Mouse (Mus musculus) intestine, postnatal 0 days (tissue): Measurements from ENCODE around the gene Il6ra. TPM values are rescaled to one million over a fixed set of nuclear protein-coding genes. Genes with fewer than 3 reads are reported as not detected.
A peak's percentile ranks its signal among the peaks of the same experiment; 100 is the strongest.

Experiments
- ATAC-seq: fragments of 200-750 bp; cut with Nextera tagmentation; 2 replicates; pipeline ENCODE4 v1.8.0; 2017; ENCODE audit warnings: mild to moderate bottlenecking, moderate TSS enrichment, moderate library complexity
- H3K27ac ChIP-seq: fragments of 300-500 bp; sonication (generic); 2 replicates; pipeline ENCODE4 v1.5.1; 2014; ENCODE audit warnings: mild to moderate bottlenecking, low read depth, low read length, moderate library complexity
- H3K27me3 ChIP-seq: fragments of 300-500 bp; sonication (generic); replicated peaks from 2 replicates; pipeline ENCODE4 v1.6.1; 2014; ENCODE audit warnings: low read length, mixed read lengths; ENCODE audit not compliant: control insufficient read depth, insufficient read depth
- H3K36me3 ChIP-seq: fragments of 300-500 bp; sonication (generic); 2 replicates; pipeline ENCODE4 v1.6.1; 2014; ENCODE audit warnings: mild to moderate bottlenecking, moderate library complexity; ENCODE audit not compliant: control insufficient read depth, insufficient read depth
- H3K4me1 ChIP-seq: fragments of 300-500 bp; sonication (generic); replicated peaks from 2 replicates; pipeline ENCODE4 v1.6.1; 2014; ENCODE audit warnings: antibody characterized with exemption, low read length, mixed read lengths; ENCODE audit not compliant: control insufficient read depth, insufficient read depth
- H3K4me2 ChIP-seq: fragments of 300-500 bp; sonication (generic); replicated peaks from 2 replicates; pipeline ENCODE4 v1.6.1; 2014; ENCODE audit warnings: low read depth, mild to moderate bottlenecking, moderate library complexity
- H3K4me3 ChIP-seq: fragments of 300-500 bp; sonication (generic); 2 replicates; pipeline ENCODE4 v1.5.1; 2014; ENCODE audit warnings: low read depth, low read length
- H3K9ac ChIP-seq: fragments of 300-500 bp; sonication (generic); 2 replicates; pipeline ENCODE4 v1.6.1; 2014; ENCODE audit warnings: mild to moderate bottlenecking, low read depth, low read length
- H3K9me3 ChIP-seq: fragments of 300-500 bp; sonication (generic); 2 replicates; pipeline ENCODE4 v1.6.1; 2016; ENCODE audit warnings: mixed run types; ENCODE audit not compliant: control insufficient read depth
- CTCF ChIP-seq: sonication (generic); IDR thresholded peaks from 2 replicates; pipeline ENCODE4 v1.5.1; 2016; ENCODE audit warnings: low read depth, mild to moderate bottlenecking, control low read depth, antibody characterized with exemption, moderate library complexity
- WGBS: fragments of 180-500 bp; shearing (Covaris S2); extraction: QIAGEN DNeasy Blood & Tissue Kit; methylation state at CpG from one replicate; pipeline ENCODE4 v1.1.7; 2014; 5-methylcytosine and 5-hydroxymethylcytosine counted together
- polyA plus RNA-seq: library from polyadenylated mRNA; unstranded; fragments of >200 nt; fragmentation: Nextera tagmentation; extraction: Ambion mirVana; gene quantifications from 2 replicates; pipeline ENCODE4 v1.2.1, GENCODE M21; 2015

Gene Il6ra
- polyA plus RNA-seq, 1 experiment from 2014 or later, result 2.8 TPM

DNA sequence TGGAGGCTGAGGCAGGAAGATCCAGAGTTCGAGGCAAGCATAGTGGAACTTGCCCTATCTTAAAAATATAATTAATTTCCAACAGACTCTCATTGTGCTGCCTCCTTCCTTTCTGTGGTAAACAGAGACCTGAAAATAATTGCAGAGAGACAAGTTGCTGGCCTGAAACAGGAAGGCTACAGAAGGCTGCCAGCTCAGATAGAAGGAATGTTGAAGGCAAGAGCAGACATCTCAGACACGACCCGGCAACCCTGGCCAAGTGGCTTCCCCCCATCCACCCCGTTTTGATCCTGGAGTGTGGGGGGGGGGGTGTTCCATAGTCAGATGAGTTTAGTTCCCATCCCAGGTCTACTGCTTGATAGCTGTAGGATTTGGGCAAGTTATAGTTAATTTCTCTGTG, 1.7 kb upstream of the Il6ra start:
- no peaks in the 10 kb centered on the region for H3K9me3 ChIP-seq
- TF ChIP-seq CTCF, result no peak
- no peak overlapping the region for H3K27ac ChIP-seq
- no peak overlapping the region for H3K9ac ChIP-seq
- 0 out of 2 replicates have a peak, but pooled peaks cover 4% of the 10 kb centered on the region for H3K27me3 ChIP-seq
- WGBS, result 65% methylated on average over 4 of the region's 4 CpGs
- no peaks in the 10 kb centered on the region for H3K36me3 ChIP-seq
- H3K4me3 ChIP-seq, result no peak overlapping the region
- ATAC-seq, result no peak
- no peak overlapping the region for H3K4me2 ChIP-seq
- 0 out of 2 replicates have a peak, but pooled peaks cover 5% of the 10 kb centered on the region for H3K4me1 ChIP-seq

DNA sequence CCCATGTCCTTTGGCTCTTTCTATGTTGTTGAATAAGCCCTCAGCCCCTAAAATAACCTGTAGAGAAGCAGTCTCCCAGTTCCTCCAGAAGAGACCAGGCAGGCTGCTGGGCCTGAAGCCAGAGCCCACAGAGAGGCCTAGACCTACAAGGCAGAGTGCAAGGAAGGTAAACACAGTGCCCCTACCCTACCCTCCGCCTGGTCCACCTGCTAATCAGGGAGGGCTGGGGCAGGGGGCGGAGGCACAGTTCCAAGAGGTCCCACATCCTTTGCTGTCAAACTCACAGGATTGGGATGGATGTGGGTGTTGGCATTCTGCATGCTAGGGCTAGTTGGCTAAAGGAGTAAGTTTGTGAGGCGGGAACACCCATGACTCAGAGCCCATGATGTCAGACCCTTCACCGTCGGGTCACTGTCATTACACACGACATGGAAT, 871 bp downstream of the Il6ra start:
- Histone ChIP-seq H3K4me3 (peak overlapping the region; percentile 52), H3K4me2 (peak overlapping the region; percentile 87), H3K27ac (no peak overlapping the region), H3K9me3 (no peaks in the 10 kb centered on the region), H3K9ac (no peak overlapping the region), H3K36me3 (no peaks in the 10 kb centered on the region), H3K4me1 (0 out of 2 replicates have a peak, but pooled peaks cover 5% of the 10 kb centered on the region), H3K27me3 (0 out of 2 replicates have a peak, but pooled peaks cover 4% of the 10 kb centered on the region)
- TF ChIP-seq CTCF, result no peak
- 31% methylated on average over 6 of the region's 6 CpGs for WGBS
- 0 out of 2 replicates have a peak, but pooled peaks have one; percentile 7 for ATAC-seq

DNA sequence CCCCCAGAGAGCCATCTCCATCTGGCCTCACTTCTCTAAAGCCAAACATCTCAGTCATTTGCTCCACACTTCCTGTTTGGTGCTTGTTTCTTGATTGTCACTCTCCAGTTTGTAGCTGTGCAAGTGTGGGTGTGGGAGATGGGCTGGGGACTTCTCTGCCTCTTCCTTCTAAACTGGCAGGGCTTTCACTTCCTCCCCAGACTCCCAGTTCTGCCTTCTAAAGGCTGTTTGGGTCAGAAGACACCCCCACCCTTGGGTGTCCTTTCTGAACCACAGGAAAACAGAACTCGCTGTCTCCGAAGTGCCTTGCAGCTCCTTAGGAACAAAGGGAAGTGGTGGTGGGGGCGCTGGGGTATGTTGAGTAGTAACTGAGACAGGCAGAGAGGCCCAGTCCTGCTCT, 1.8 kb downstream of the Il6ra start:
- Histone ChIP-seq H3K36me3 (no peaks in the 10 kb centered on the region), H3K9ac (no peak overlapping the region), H3K4me1 (0 out of 2 replicates have a peak, but pooled peaks cover 5% of the 10 kb centered on the region), H3K4me3 (no peak overlapping the region), H3K27me3 (0 out of 2 replicates have a peak, but pooled peaks cover 4% of the 10 kb centered on the region), H3K27ac (no peak overlapping the region), H3K4me2 (no peak overlapping the region), H3K9me3 (no peaks in the 10 kb centered on the region)
- no peak for ATAC-seq
- 76% methylated on average over 3 of the region's 3 CpGs for WGBS
- no peak for TF ChIP-seq CTCF

DNA sequence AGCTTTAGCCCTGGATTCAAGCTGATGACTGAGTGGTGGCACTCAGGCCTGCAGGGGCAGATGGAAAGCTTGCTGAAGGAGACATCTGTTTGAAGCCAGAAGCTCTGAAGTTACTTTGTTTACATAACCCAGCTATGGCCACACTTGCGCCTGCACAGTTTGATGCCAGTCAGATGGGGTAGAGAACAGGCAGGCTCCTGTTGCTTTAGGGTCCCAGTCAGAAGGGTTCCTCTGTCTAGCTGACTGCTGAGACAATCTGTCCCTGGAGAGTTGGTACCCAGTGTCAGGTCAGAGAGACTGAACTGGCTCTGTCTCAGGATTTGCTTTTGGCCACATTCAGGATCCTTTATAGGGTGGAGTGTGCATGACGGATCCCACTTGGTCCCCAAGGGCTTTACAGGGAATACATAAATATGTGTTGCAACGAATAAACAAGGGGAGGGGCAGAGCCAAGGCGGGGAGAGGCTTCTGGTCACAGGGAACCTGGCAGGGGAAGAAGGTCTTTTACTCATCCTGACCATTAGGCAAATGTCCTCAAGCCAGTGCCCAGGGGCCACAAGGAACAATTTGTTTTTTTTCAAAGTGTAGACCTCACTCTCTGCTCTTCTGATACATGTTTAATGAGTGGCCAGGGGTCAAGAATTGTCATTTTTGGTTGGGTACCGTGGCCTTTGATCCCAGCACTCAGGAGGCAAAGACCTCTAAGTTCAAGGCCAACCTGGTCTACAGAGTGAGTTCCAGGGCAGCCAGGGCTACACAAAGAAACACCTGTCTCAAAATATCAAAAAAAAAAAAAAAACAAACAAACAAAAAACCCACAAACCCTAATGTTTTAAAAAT, 3.1 kb downstream of the Il6ra start:
- TF ChIP-seq CTCF, result no peak
- H3K9ac ChIP-seq, result no peak overlapping the region

DNA sequence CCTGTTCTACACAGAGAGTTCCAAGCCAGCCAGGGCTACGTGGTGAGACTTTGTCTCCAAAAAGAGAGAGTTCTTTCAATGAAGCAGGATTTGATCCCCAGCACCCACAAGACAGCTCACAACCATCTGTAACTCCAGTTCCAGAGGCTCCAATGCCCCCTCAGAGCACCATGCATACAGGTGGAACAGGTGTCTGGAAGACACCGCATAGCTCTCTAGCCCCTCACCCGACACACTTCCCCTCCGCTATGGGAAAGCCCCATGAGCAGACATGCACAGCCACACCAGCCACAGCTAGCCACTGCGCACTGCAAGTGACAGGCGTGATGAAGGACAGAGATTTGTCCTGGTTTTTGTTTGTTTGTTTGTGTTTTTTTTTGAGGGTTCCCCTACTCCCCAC, 4.2 kb downstream of the Il6ra start:
- Histone ChIP-seq H3K4me1 (0 out of 2 replicates have a peak, but pooled peaks cover 5% of the 10 kb centered on the region), H3K27me3 (0 out of 2 replicates have a peak, but pooled peaks cover 4% of the 10 kb centered on the region), H3K36me3 (no peaks in the 10 kb centered on the region), H3K4me3 (no peak overlapping the region), H3K4me2 (no peak overlapping the region), H3K27ac (no peak overlapping the region), H3K9ac (no peak overlapping the region), H3K9me3 (no peaks in the 10 kb centered on the region)
- ATAC-seq, result no peak
- TF ChIP-seq CTCF, result no peak
- 76% methylated on average over 6 of the region's 6 CpGs for WGBS

More for the DNA sequence above, 3.1 kb downstream of the Il6ra start:
- H3K4me3 ChIP-seq, result no peak overlapping the region
- WGBS, result 58% methylated on average over 5 of the region's 5 CpGs
- H3K4me1 ChIP-seq, result 0 out of 2 replicates have a peak, but pooled peaks cover 5% of the 10 kb centered on the region
- H3K27me3 ChIP-seq, result 0 out of 2 replicates have a peak, but pooled peaks cover 4% of the 10 kb centered on the region
- H3K27ac ChIP-seq, result no peak overlapping the region
- no peaks in the 10 kb centered on the region for H3K36me3 ChIP-seq
- H3K9me3 ChIP-seq, result no peaks in the 10 kb centered on the region
- no peak for ATAC-seq
- no peak overlapping the region for H3K4me2 ChIP-seq

DNA sequence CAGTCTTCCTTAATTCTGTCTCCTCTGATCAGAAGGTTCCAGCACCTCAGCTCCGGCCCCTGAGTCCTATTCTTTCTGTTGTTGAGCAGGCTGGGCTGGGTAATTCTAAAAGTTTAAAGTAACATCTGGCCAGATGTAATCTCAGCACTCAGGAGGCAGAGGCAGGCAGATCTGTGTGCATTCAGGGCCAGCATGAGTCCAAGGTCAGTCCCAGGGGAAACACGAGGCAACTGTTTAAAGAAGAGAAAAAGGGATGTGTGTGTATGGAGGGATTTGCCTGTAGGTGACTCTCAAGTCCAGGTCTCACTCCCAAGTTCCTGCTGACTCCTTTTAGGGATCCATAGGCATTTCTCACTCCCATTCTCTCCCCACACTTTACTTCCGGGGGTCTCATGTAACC, 5.2 kb downstream of the Il6ra start:
- Histone ChIP-seq H3K4me2 (no peak overlapping the region), H3K4me1 (0 out of 2 replicates have a peak, but pooled peaks cover 5% of the 10 kb centered on the region), H3K36me3 (no peaks in the 10 kb centered on the region), H3K9me3 (no peaks in the 10 kb centered on the region), H3K27ac (no peak overlapping the region), H3K27me3 (0 out of 2 replicates have a peak, but pooled peaks cover 4% of the 10 kb centered on the region), H3K4me3 (no peak overlapping the region), H3K9ac (no peak overlapping the region)
- ATAC-seq, result no peak
- WGBS, result 70% methylated on average over 3 of the region's 3 CpGs
- TF ChIP-seq CTCF, result no peak
